Mouse (Mus musculus): ENCODE results near the gene Ddx31. TPM values are rescaled to one million over a fixed set of nuclear protein-coding genes. Genes with fewer than 3 reads are reported as not detected.

Ddx31 gene
- polyA plus RNA-seq, 1 experiment from 2014 or later, result 8.6 TPM

GRCm38 (mm10) chr2:28803406-28803805 lies 36.8 kb upstream of the Ddx31 start:
- Histone ChIP-seq H3K27ac (replicated peaks in 1 of 2; ENCODE audit: control insufficient read depth in 1 of 2, insufficient read depth in 1 of 2, low read depth in 2 of 2, low read length in 2 of 2) (no peak overlapping the region), H3K9me3 (ENCODE audit: control insufficient read depth, low read length) (no peaks in the 10 kb centered on the region), H3K9ac (ENCODE audit: low read length) (no peak overlapping the region), H3K4me2 (ENCODE audit: low read length) (no peak overlapping the region), H3K4me1 (ENCODE audit: control insufficient read depth in 2 of 2, insufficient read depth in 2 of 2, low read length in 2 of 2) (peaks cover 5 to 7% of the 10 kb centered on the region in 2 experiments; a peak in 3 of 4 replicates), H3K36me3 (ENCODE audit: control insufficient read depth, insufficient read depth, low read length) (no peaks in the 10 kb centered on the region), H3K27me3 (ENCODE audit: control insufficient read depth, insufficient read depth, low read length) (no peaks in the 10 kb centered on the region), H3K4me3 (ENCODE audit: control insufficient read depth in 1 of 2, insufficient read depth in 1 of 2, low read depth in 1 of 2, low read length in 2 of 2) (no peak overlapping the region)
- WGBS, result 81% methylated on average over 7 of the region's 7 CpGs
- no peak for ATAC-seq (ENCODE audit: insufficient number of reproducible peaks, insufficient read depth, low FRiP score, low read depth)

- Histone ChIP-seq H3K4me3 (ENCODE audit: control insufficient read depth in 1 of 2, insufficient read depth in 1 of 2, low read depth in 1 of 2, low read length in 2 of 2) (no peak overlapping the region), H3K4me2 (ENCODE audit: low read length) (no peak overlapping the region), H3K9ac (ENCODE audit: low read length) (no peak overlapping the region), H3K36me3 (ENCODE audit: control insufficient read depth, insufficient read depth, low read length) (no peaks in the 10 kb centered on the region), H3K27me3 (ENCODE audit: control insufficient read depth, insufficient read depth, low read length) (no peaks in the 10 kb centered on the region), H3K9me3 (ENCODE audit: control insufficient read depth, low read length) (no peaks in the 10 kb centered on the region), H3K27ac (replicated peaks in 1 of 2; ENCODE audit: control insufficient read depth in 1 of 2, insufficient read depth in 1 of 2, low read depth in 2 of 2, low read length in 2 of 2) (no peak overlapping the region), H3K4me1 (ENCODE audit: control insufficient read depth in 2 of 2, insufficient read depth in 2 of 2, low read length in 2 of 2) (peaks cover 0 to 3% of the 10 kb centered on the region in 2 experiments; a peak in 1 of 4 replicates)
- 65% methylated on average over 6 of the region's 6 CpGs for WGBS
- ATAC-seq (ENCODE audit: insufficient number of reproducible peaks, insufficient read depth, low FRiP score, low read depth), result no peak
Observed at GRCm38 (mm10) chr2:28808841-28809240, 31.4 kb upstream of the Ddx31 start.

GRCm38 (mm10) chr2:28810260-28811013 lies 29.8 kb upstream of the Ddx31 start:
- no peak overlapping the region for H3K9ac ChIP-seq (ENCODE audit: low read length)
- ATAC-seq (ENCODE audit: insufficient number of reproducible peaks, insufficient read depth, low FRiP score, low read depth), result no peak
- peaks cover 0 to 3% of the 10 kb centered on the region in 2 experiments; a peak in 1 of 4 replicates for H3K4me1 ChIP-seq (ENCODE audit: control insufficient read depth in 2 of 2, insufficient read depth in 2 of 2, low read length in 2 of 2)
- H3K9me3 ChIP-seq (ENCODE audit: control insufficient read depth, low read length), result no peaks in the 10 kb centered on the region
- no peaks in the 10 kb centered on the region for H3K36me3 ChIP-seq (ENCODE audit: control insufficient read depth, insufficient read depth, low read length)
- H3K4me3 ChIP-seq (ENCODE audit: control insufficient read depth in 1 of 2, insufficient read depth in 1 of 2, low read depth in 1 of 2, low read length in 2 of 2), result no peak overlapping the region
- 51% methylated on average over 5 of the region's 5 CpGs for WGBS
- H3K27me3 ChIP-seq (ENCODE audit: control insufficient read depth, insufficient read depth, low read length), result no peaks in the 10 kb centered on the region
- H3K27ac ChIP-seq (replicated peaks in 1 of 2; ENCODE audit: control insufficient read depth in 1 of 2, insufficient read depth in 1 of 2, low read depth in 2 of 2, low read length in 2 of 2), result no peak overlapping the region
- H3K4me2 ChIP-seq (ENCODE audit: low read length), result no peak overlapping the region

GRCm38 (mm10) chr2:28818866-28819265 lies 21.3 kb upstream of the Ddx31 start:
- H3K9me3 ChIP-seq (ENCODE audit: control insufficient read depth, low read length), result no peaks in the 10 kb centered on the region
- H3K9ac ChIP-seq (ENCODE audit: low read length), result no peak overlapping the region
- H3K27ac ChIP-seq (replicated peaks in 1 of 2; ENCODE audit: control insufficient read depth in 1 of 2, insufficient read depth in 1 of 2, low read depth in 2 of 2, low read length in 2 of 2), result no peak overlapping the region
- WGBS, result 54% methylated on average over 4 of the region's 4 CpGs
- no peaks in the 10 kb centered on the region for H3K27me3 ChIP-seq (ENCODE audit: control insufficient read depth, insufficient read depth, low read length)
- ATAC-seq (ENCODE audit: insufficient number of reproducible peaks, insufficient read depth, low FRiP score, low read depth), result no peak
- H3K4me3 ChIP-seq (ENCODE audit: control insufficient read depth in 1 of 2, insufficient read depth in 1 of 2, low read depth in 1 of 2, low read length in 2 of 2), result no peak overlapping the region
- no peaks in the 10 kb centered on the region for H3K4me1 ChIP-seq (ENCODE audit: control insufficient read depth in 2 of 2, insufficient read depth in 2 of 2, low read length in 2 of 2)
- peaks cover 12% of the 10 kb centered on the region for H3K36me3 ChIP-seq (ENCODE audit: control insufficient read depth, insufficient read depth, low read length)
- no peak overlapping the region for H3K4me2 ChIP-seq (ENCODE audit: low read length)

- 32% methylated on average over 4 of the region's 4 CpGs for WGBS
- no peak for ATAC-seq (ENCODE audit: insufficient number of reproducible peaks, insufficient read depth, low FRiP score, low read depth)
- no peak overlapping the region for H3K9ac ChIP-seq (ENCODE audit: low read length)
- H3K4me3 ChIP-seq (ENCODE audit: control insufficient read depth in 1 of 2, insufficient read depth in 1 of 2, low read depth in 1 of 2, low read length in 2 of 2), result no peak overlapping the region
- H3K27me3 ChIP-seq (ENCODE audit: control insufficient read depth, insufficient read depth, low read length), result no peaks in the 10 kb centered on the region
- no peaks in the 10 kb centered on the region for H3K9me3 ChIP-seq (ENCODE audit: control insufficient read depth, low read length)
- H3K36me3 ChIP-seq (ENCODE audit: control insufficient read depth, insufficient read depth, low read length), result peaks cover 94% of the 10 kb centered on the region
- H3K27ac ChIP-seq (replicated peaks in 1 of 2; ENCODE audit: control insufficient read depth in 1 of 2, insufficient read depth in 1 of 2, low read depth in 2 of 2, low read length in 2 of 2), result no peak overlapping the region
- no peaks in the 10 kb centered on the region for H3K4me1 ChIP-seq (ENCODE audit: control insufficient read depth in 2 of 2, insufficient read depth in 2 of 2, low read length in 2 of 2)
- no peak overlapping the region for H3K4me2 ChIP-seq (ENCODE audit: low read length)
Observed at GRCm38 (mm10) chr2:28829265-28829664, 10.9 kb upstream of the Ddx31 start.

- no peak overlapping the region for H3K4me3 ChIP-seq (ENCODE audit: control insufficient read depth in 1 of 2, insufficient read depth in 1 of 2, low read depth in 1 of 2, low read length in 2 of 2)
- H3K9ac ChIP-seq (ENCODE audit: low read length), result no peak overlapping the region
- no peaks in the 10 kb centered on the region for H3K27me3 ChIP-seq (ENCODE audit: control insufficient read depth, insufficient read depth, low read length)
- H3K4me1 ChIP-seq (ENCODE audit: control insufficient read depth in 2 of 2, insufficient read depth in 2 of 2, low read length in 2 of 2), result peaks cover 0 to 33% of the 10 kb centered on the region in 2 experiments; a peak in 3 of 4 replicates
- H3K36me3 ChIP-seq (ENCODE audit: control insufficient read depth, insufficient read depth, low read length), result peaks cover 36% of the 10 kb centered on the region
- no peak overlapping the region for H3K4me2 ChIP-seq (ENCODE audit: low read length)
- ATAC-seq (ENCODE audit: insufficient number of reproducible peaks, insufficient read depth, low FRiP score, low read depth), result no peak
- no peak overlapping the region for H3K27ac ChIP-seq (replicated peaks in 1 of 2; ENCODE audit: control insufficient read depth in 1 of 2, insufficient read depth in 1 of 2, low read depth in 2 of 2, low read length in 2 of 2)
- 40% methylated on average over 3 of the region's 3 CpGs for WGBS
- H3K9me3 ChIP-seq (ENCODE audit: control insufficient read depth, low read length), result no peaks in the 10 kb centered on the region
Observed at GRCm38 (mm10) chr2:28836181-28836940, 3.8 kb upstream of the Ddx31 start.

GRCm38 (mm10) chr2:28839501-28840221 lies 545 bp upstream of the Ddx31 start:
- H3K4me2 ChIP-seq (ENCODE audit: low read length), result peak overlapping the region; percentile 87
- peak; percentile 51 for ATAC-seq (ENCODE audit: insufficient number of reproducible peaks, insufficient read depth, low FRiP score, low read depth)
- H3K4me1 ChIP-seq (ENCODE audit: control insufficient read depth in 2 of 2, insufficient read depth in 2 of 2, low read length in 2 of 2), result peaks cover 0 to 39% of the 10 kb centered on the region in 2 experiments; a peak in 3 of 4 replicates
- H3K9ac ChIP-seq (ENCODE audit: low read length), result peak overlapping the region; percentile 96
- H3K27ac ChIP-seq (replicated peaks in 1 of 2; ENCODE audit: control insufficient read depth in 1 of 2, insufficient read depth in 1 of 2, low read depth in 2 of 2, low read length in 2 of 2), result peak overlapping the region; percentile 41 to 91
- H3K4me3 ChIP-seq (ENCODE audit: control insufficient read depth in 1 of 2, insufficient read depth in 1 of 2, low read depth in 1 of 2, low read length in 2 of 2), result peak overlapping the region; percentile 88 to 98
- H3K36me3 ChIP-seq (ENCODE audit: control insufficient read depth, insufficient read depth, low read length), result peaks cover 7% of the 10 kb centered on the region
- WGBS, result under 1% methylated on average over 53 of the region's 53 CpGs
- H3K27me3 ChIP-seq (ENCODE audit: control insufficient read depth, insufficient read depth, low read length), result no peaks in the 10 kb centered on the region
- no peaks in the 10 kb centered on the region for H3K9me3 ChIP-seq (ENCODE audit: control insufficient read depth, low read length)
